Mouse (Mus musculus): ENCODE results near the gene Ubac2. TPM values are rescaled to one million over a fixed set of nuclear protein-coding genes. Genes with fewer than 3 reads are reported as not detected.
A peak's percentile ranks its signal among the peaks of the same experiment; 100 is the strongest.

Gene Ubac2
- total RNA-seq, 1 experiment, result 41.5 TPM

DNA sequence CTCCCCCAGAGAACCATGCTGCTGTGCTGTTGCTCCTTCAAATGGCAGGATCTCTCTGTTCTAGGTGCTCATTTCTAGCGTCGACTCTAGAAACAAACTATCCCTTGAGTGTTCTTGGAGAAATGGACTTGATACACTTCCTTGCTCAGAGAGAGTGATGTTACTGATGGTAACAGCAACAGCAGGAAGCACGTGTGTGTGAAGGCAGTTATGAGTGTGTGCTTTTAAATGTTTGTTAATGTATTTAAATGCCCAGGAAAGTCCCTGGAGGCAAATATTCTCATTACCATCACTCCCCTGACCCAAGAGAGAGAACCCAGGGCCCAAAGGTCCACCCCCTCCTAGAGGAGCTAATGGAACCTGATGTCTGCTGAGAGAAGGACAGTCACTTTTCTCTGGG is 11.8 kb upstream of the Ubac2 start:
- H3K27ac ChIP-seq (ENCODE audit: insufficient read depth, low read depth, low read length, poor library complexity, severe bottlenecking), result no peak overlapping the region
- H3K9me3 ChIP-seq (ENCODE audit: control insufficient read depth, insufficient read depth, low read depth, low read length), result no peaks in the 10 kb centered on the region
- H3K36me3 ChIP-seq (ENCODE audit: control insufficient read depth, insufficient read depth, low read length, poor library complexity, severe bottlenecking), result no peaks in the 10 kb centered on the region
- DNase-seq (ENCODE audit: low read depth, low spot score), result no peak
- H3K9ac ChIP-seq (ENCODE audit: insufficient read depth, low read depth, low read length, poor library complexity, severe bottlenecking), result no peak overlapping the region
- peaks cover 2 to 18% of the 10 kb centered on the region in 2 experiments; a peak in 3 of 4 replicates for H3K4me1 ChIP-seq (ENCODE audit: control insufficient read depth in 2 of 2, insufficient read depth in 2 of 2, low read length in 2 of 2, poor library complexity in 1 of 2)
- no peak for TF ChIP-seq MAFK (IDR thresholded peaks at IDR 0.05; ENCODE audit: insufficient read depth, low read depth, low read length)
- no peak for TF ChIP-seq CHD2 (IDR thresholded peaks at IDR 0.05; ENCODE audit: low read depth, low read length)
- no peak for TF ChIP-seq ZC3H11A (IDR thresholded peaks at IDR 0.05; ENCODE audit: borderline replicate concordance, low read depth, low read length)
- TF ChIP-seq ZNF384 (IDR thresholded peaks at IDR 0.05; ENCODE audit: low read depth, low read length), result no peak
- no peak for TF ChIP-seq HCFC1 (IDR thresholded peaks at IDR 0.05; ENCODE audit: borderline replicate concordance, insufficient read depth, low read length)
- in situ Hi-C loops (cut with MboI; ENCODE audit: low sequenced_read_pairs in 2 of 2, unreplicated experiment in 2 of 2), result loop anchor here (5.0 to 10.0 kb wide), 2 partner anchors 196 to 198 kb away; no protein-coding TSS in a partner anchor
- H3K4me3 ChIP-seq (ENCODE audit: insufficient read depth in 1 of 2, low read depth in 1 of 2, low read length in 2 of 2, poor library complexity in 1 of 2, severe bottlenecking in 1 of 2), result no peak overlapping the region

DNA sequence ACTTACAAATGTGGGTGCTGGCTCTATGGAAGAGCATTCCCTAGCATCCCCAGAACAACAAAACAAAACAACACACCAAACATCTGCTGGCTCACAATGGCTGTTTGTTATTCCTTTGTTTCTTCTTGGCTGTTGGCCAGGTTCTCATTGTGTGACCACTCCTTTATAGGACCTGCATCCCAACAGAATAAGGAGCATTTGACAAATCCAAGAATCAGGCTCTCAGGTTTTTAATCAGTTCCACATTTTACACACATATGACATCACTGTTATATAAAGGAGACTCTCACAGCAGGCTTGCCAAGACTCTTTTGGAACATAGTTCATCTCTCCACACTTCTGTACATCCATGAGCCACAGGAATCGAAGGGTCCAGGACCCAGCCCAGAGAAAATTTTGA is 9.3 kb upstream of the Ubac2 start:
- TF ChIP-seq MAFK (IDR thresholded peaks at IDR 0.05; ENCODE audit: insufficient read depth, low read depth, low read length) (no peak), ZNF384 (IDR thresholded peaks at IDR 0.05; ENCODE audit: low read depth, low read length) (no peak), ZC3H11A (IDR thresholded peaks at IDR 0.05; ENCODE audit: borderline replicate concordance, low read depth, low read length) (no peak), HCFC1 (IDR thresholded peaks at IDR 0.05; ENCODE audit: borderline replicate concordance, insufficient read depth, low read length) (no peak), CHD2 (IDR thresholded peaks at IDR 0.05; ENCODE audit: low read depth, low read length) (no peak)
- Histone ChIP-seq H3K4me1 (ENCODE audit: control insufficient read depth in 2 of 2, insufficient read depth in 2 of 2, low read length in 2 of 2, poor library complexity in 1 of 2) (peaks cover 2 to 18% of the 10 kb centered on the region in 2 experiments; a peak in 3 of 4 replicates), H3K9ac (ENCODE audit: insufficient read depth, low read depth, low read length, poor library complexity, severe bottlenecking) (no peak overlapping the region), H3K4me3 (ENCODE audit: insufficient read depth in 1 of 2, low read depth in 1 of 2, low read length in 2 of 2, poor library complexity in 1 of 2, severe bottlenecking in 1 of 2) (no peak overlapping the region), H3K36me3 (ENCODE audit: control insufficient read depth, insufficient read depth, low read length, poor library complexity, severe bottlenecking) (no peaks in the 10 kb centered on the region), H3K27ac (ENCODE audit: insufficient read depth, low read depth, low read length, poor library complexity, severe bottlenecking) (no peak overlapping the region), H3K9me3 (ENCODE audit: control insufficient read depth, insufficient read depth, low read depth, low read length) (no peaks in the 10 kb centered on the region)
- DNase-seq (ENCODE audit: low read depth, low spot score), result no peak
- in situ Hi-C loops (cut with MboI; ENCODE audit: low sequenced_read_pairs in 2 of 2, unreplicated experiment in 2 of 2), result loop anchor here (5.0 to 10.0 kb wide), 2 partner anchors 193 to 196 kb away; no protein-coding TSS in a partner anchor

DNA sequence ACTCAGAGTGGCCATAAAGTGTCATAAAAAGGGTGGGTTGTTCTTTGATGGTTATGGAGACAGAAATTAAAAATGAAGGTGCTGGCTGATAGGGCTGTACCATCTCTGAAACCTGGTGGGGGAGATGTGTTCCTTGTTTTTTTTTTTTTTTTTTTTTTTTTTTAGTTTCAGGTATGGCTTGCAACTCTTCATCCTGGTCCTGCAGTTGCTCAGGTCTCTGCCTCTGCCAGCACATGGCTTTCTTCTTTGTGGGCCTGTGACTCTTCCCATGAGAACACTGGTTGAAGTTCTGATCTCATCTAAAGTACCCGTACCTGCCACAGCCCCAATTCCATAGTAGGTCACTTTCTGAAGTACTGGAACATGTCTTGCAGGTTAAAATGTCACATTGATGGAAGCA is 5.7 kb upstream of the Ubac2 start:
- no peaks in the 10 kb centered on the region for H3K9me3 ChIP-seq (ENCODE audit: control insufficient read depth, insufficient read depth, low read depth, low read length)
- H3K36me3 ChIP-seq (ENCODE audit: control insufficient read depth, insufficient read depth, low read length, poor library complexity, severe bottlenecking), result no peaks in the 10 kb centered on the region
- TF ChIP-seq CHD2 (IDR thresholded peaks at IDR 0.05; ENCODE audit: low read depth, low read length) (no peak), ZC3H11A (IDR thresholded peaks at IDR 0.05; ENCODE audit: borderline replicate concordance, low read depth, low read length) (no peak), ZNF384 (IDR thresholded peaks at IDR 0.05; ENCODE audit: low read depth, low read length) (peak; percentile 59; the same call in 1 of the 2 replicates), HCFC1 (IDR thresholded peaks at IDR 0.05; ENCODE audit: borderline replicate concordance, insufficient read depth, low read length) (no peak)
- no peak for DNase-seq (ENCODE audit: low read depth, low spot score)
- H3K4me3 ChIP-seq (ENCODE audit: insufficient read depth in 1 of 2, low read depth in 1 of 2, low read length in 2 of 2, poor library complexity in 1 of 2, severe bottlenecking in 1 of 2), result no peak overlapping the region
- H3K27ac ChIP-seq (ENCODE audit: insufficient read depth, low read depth, low read length, poor library complexity, severe bottlenecking), result no peak overlapping the region
- H3K4me1 ChIP-seq (ENCODE audit: control insufficient read depth in 2 of 2, insufficient read depth in 2 of 2, low read length in 2 of 2, poor library complexity in 1 of 2), result peaks cover 2 to 16% of the 10 kb centered on the region in 2 experiments; a peak in 3 of 4 replicates
- in situ Hi-C loops (cut with MboI; ENCODE audit: low sequenced_read_pairs in 2 of 2, unreplicated experiment in 2 of 2), result no loop called here
- no peak overlapping the region for H3K9ac ChIP-seq (ENCODE audit: insufficient read depth, low read depth, low read length, poor library complexity, severe bottlenecking)

DNA sequence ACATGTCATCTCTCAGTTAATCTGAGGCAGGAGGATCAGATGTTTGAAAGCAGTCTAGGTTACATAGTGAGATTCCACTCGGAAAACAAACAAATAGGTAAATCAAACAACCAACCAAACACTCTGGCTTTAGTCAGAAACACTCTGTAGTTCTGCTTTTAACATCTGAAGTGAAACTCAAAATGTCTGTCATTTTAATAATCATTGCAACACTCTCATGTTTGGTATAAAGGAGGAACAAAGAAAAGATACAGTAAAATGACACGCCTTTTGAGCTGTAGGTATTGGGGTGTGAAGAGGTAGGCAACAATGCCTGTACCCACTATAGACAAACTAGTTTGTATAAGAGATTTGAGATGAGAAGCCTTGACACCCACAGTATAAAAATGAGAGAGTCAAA is 5.2 kb upstream of the Ubac2 start:
- in situ Hi-C loops (cut with MboI; ENCODE audit: low sequenced_read_pairs in 2 of 2, unreplicated experiment in 2 of 2), result no loop called here
- no peak for DNase-seq (ENCODE audit: low read depth, low spot score)
- TF ChIP-seq ZC3H11A (IDR thresholded peaks at IDR 0.05; ENCODE audit: borderline replicate concordance, low read depth, low read length), result no peak
- TF ChIP-seq MAFK (IDR thresholded peaks at IDR 0.05; ENCODE audit: insufficient read depth, low read depth, low read length), result no peak
- no peak for TF ChIP-seq ZNF384 (IDR thresholded peaks at IDR 0.05; ENCODE audit: low read depth, low read length)
- no peak for TF ChIP-seq HCFC1 (IDR thresholded peaks at IDR 0.05; ENCODE audit: borderline replicate concordance, insufficient read depth, low read length)
- no peak for TF ChIP-seq CHD2 (IDR thresholded peaks at IDR 0.05; ENCODE audit: low read depth, low read length)
- Histone ChIP-seq H3K4me1 (ENCODE audit: control insufficient read depth in 2 of 2, insufficient read depth in 2 of 2, low read length in 2 of 2, poor library complexity in 1 of 2) (peaks cover 2 to 16% of the 10 kb centered on the region in 2 experiments; a peak in 3 of 4 replicates), H3K27ac (ENCODE audit: insufficient read depth, low read depth, low read length, poor library complexity, severe bottlenecking) (no peak overlapping the region), H3K36me3 (ENCODE audit: control insufficient read depth, insufficient read depth, low read length, poor library complexity, severe bottlenecking) (no peaks in the 10 kb centered on the region), H3K9ac (ENCODE audit: insufficient read depth, low read depth, low read length, poor library complexity, severe bottlenecking) (no peak overlapping the region), H3K4me3 (ENCODE audit: insufficient read depth in 1 of 2, low read depth in 1 of 2, low read length in 2 of 2, poor library complexity in 1 of 2, severe bottlenecking in 1 of 2) (no peak overlapping the region), H3K9me3 (ENCODE audit: control insufficient read depth, insufficient read depth, low read depth, low read length) (no peaks in the 10 kb centered on the region)

Data from ES-E14 (cell line).